In genomic region chr19:27173836-27174235, GRCm38 (mm10) we compare ENCODE assay signal across 21 mouse cellular contexts. TPM values are rescaled to one million over a fixed set of nuclear protein-coding genes. Genes with fewer than 3 reads are reported as not detected.
A peak's percentile ranks its signal among the peaks of the same experiment; 100 is the strongest.
DNase-seq lines count a peak whose midpoint lies in the region; ATAC-seq and TF ChIP-seq lines count a peak whose summit lies in the region.
"Had no signal": no experiment of that assay in that cellular context is flagged by ENCODE, and none has a peak within 500 bp of the region (broad histone marks: within the 10 kb centered on the region; RNA-seq: fewer than 3 reads in every experiment).

No protein-coding gene starts in this region.

- no peaks in the 10 kb centered on the region for H3K36me3 ChIP-seq in lung, embryonic 14.5 days (ENCODE audit: insufficient read depth)
- no peaks in the 10 kb centered on the region for H3K36me3 ChIP-seq in forebrain, embryonic 15.5 days
- H3K36me3 ChIP-seq: forebrain, embryonic 10.5 days; heart, embryonic 12.5 days; kidney, embryonic 15.5 days; stomach, embryonic 15.5 days had no signal

- no peak overlapping the region for H3K27ac ChIP-seq in lung, embryonic 14.5 days (ENCODE audit: low read depth)
- H3K27ac ChIP-seq in gastrocnemius, adult 2 months = peak overlapping the region; percentile 84
- H3K27ac ChIP-seq in forebrain, embryonic 15.5 days (replicated peaks) = no peak overlapping the region
- H3K27ac ChIP-seq: forebrain, embryonic 10.5 days; hindbrain, embryonic 14.5 days; kidney, embryonic 15.5 days; left cerebral cortex, adult 2 months; stomach, embryonic 15.5 days had no signal

- H3K4me3 ChIP-seq in lung, embryonic 14.5 days (ENCODE audit: low read depth, low read length) = no peak overlapping the region
- no peak overlapping the region for H3K4me3 ChIP-seq in gastrocnemius, adult 2 months
- no peak overlapping the region for H3K4me3 ChIP-seq in forebrain, embryonic 15.5 days
- H3K4me3 ChIP-seq: forebrain, embryonic 10.5 days; heart, embryonic 12.5 days; kidney, embryonic 15.5 days; left cerebral cortex, adult 2 months; stomach, embryonic 15.5 days had no signal

- intact Hi-C loops in gastrocnemius, adult 2 months (cut with DNase I) = no loop called here

- no peaks in the 10 kb centered on the region for H3K4me1 ChIP-seq in lung, embryonic 14.5 days (ENCODE audit: insufficient read depth)
- no peaks in the 10 kb centered on the region for H3K4me1 ChIP-seq in forebrain, embryonic 15.5 days
- H3K4me1 ChIP-seq: forebrain, embryonic 10.5 days; kidney, embryonic 15.5 days; stomach, embryonic 15.5 days had no signal

- no peaks in the 10 kb centered on the region for H3K27me3 ChIP-seq in lung, embryonic 14.5 days (ENCODE audit: insufficient read depth, low read length)
- no peaks in the 10 kb centered on the region for H3K27me3 ChIP-seq in forebrain, embryonic 15.5 days
- H3K27me3 ChIP-seq: heart, embryonic 12.5 days; kidney, embryonic 15.5 days; Patski; stomach, embryonic 15.5 days had no signal

- 56% methylated on average over 2 of the region's 2 CpGs for WGBS in lung, embryonic 14.5 days
- 93% methylated on average over 2 of the region's 2 CpGs for WGBS in forebrain, embryonic 15.5 days

- no peak overlapping the region for H3K9ac ChIP-seq in lung, embryonic 14.5 days
- H3K9ac ChIP-seq in forebrain, embryonic 15.5 days (replicated peaks) = no peak overlapping the region
- H3K9ac ChIP-seq: heart, embryonic 12.5 days; hindbrain, embryonic 14.5 days; kidney, embryonic 15.5 days; stomach, embryonic 15.5 days had no signal

- peak; percentile 85 for DNase-seq in gastrocnemius, adult 18-20 months (ENCODE audit: low spot score)
- DNase-seq in gastrocnemius, postnatal 4 days (ENCODE audit: low spot score in 2 of 2) = no peak
- DNase-seq in lung, embryonic 14.5 days = peak; percentile 6
- no peak for DNase-seq in lung, postnatal 25 days (ENCODE audit: low spot score)
- peak; percentile 82 for DNase-seq in gastrocnemius, adult 2 months
- no peak for DNase-seq in cerebellum, adult 9-11 months
- DNase-seq: cerebellum, adult 11-12 months; left cerebral cortex, postnatal 4 days; liver; lung, postnatal 36 days; right cerebral cortex, postnatal 25 days; thymus, adult 18-20 months had no signal

- H3K4me2 ChIP-seq in lung, embryonic 14.5 days = no peak overlapping the region
- H3K4me2 ChIP-seq in forebrain, embryonic 15.5 days (replicated peaks) = no peak overlapping the region
- H3K4me2 ChIP-seq: heart, embryonic 12.5 days; hindbrain, embryonic 14.5 days; kidney, embryonic 15.5 days; midbrain, embryonic 11.5 days; stomach, embryonic 15.5 days had no signal

- H3K9me3 ChIP-seq in lung, embryonic 14.5 days (ENCODE audit: low read depth, low read length) = no peaks in the 10 kb centered on the region
- H3K9me3 ChIP-seq in forebrain, embryonic 15.5 days = no peaks in the 10 kb centered on the region
- H3K9me3 ChIP-seq: forebrain, embryonic 10.5 days; heart, embryonic 12.5 days; kidney, embryonic 15.5 days; stomach, embryonic 15.5 days had no signal

- ATAC-seq in lung, embryonic 14.5 days (ENCODE audit: insufficient read depth) = no peak
- no peak for ATAC-seq in forebrain, embryonic 15.5 days (replicated peaks)
- ATAC-seq: Patski had no signal

- no peak for TF ChIP-seq CTCF in lung, embryonic 14.5 days (IDR thresholded peaks at IDR 0.05; ENCODE audit: low read depth)
- no peak for TF ChIP-seq CTCF in gastrocnemius, adult 2 months (IDR thresholded peaks at IDR 0.05)

RNA-seq across cellular contexts. Expression of gene Vldlr, which starts 42.4 kb away (rescaled TPM):
- total RNA-seq in gastrocnemius, adult 18-20 months (2021) = 100 to 1,000 TPM in 1 of 2 experiments, 10 to 100 TPM in 1; 99.4 to 104 TPM
- 10 to 100 TPM; 38.0 to 40.3 TPM for total RNA-seq in gastrocnemius, postnatal 4 days (2021)
- polyA plus RNA-seq in lung, embryonic 14.5 days (2014; fragmentation: Nextera tagmentation; extraction: Ambion mirVana) = 18.5 and 20.0 TPM in 2 replicates
- total RNA-seq in gastrocnemius, adult 2 months (2021) = 10 to 100 TPM; 64.1 to 99.2 TPM
- 34.7 and 38.4 TPM in 2 replicates for polyA plus RNA-seq in forebrain, embryonic 15.5 days (2015; fragmentation: Nextera tagmentation; extraction: Ambion mirVana)

Comparison
In these comparisons a context has a peak if more than half of its experiments do, and no peak if none do; other contexts are left out.
1. DNase-seq: peak in gastrocnemius, adult 18-20 months (single experiment), lung, embryonic 14.5 days (single experiment) and gastrocnemius, adult 2 months (single experiment); none in gastrocnemius, postnatal 4 days (0 of 2), lung, postnatal 25 days (single experiment) and cerebellum, adult 9-11 months (single experiment).